ENCODE assay signal across 1 mouse cellular context in the genomic region with DNA sequence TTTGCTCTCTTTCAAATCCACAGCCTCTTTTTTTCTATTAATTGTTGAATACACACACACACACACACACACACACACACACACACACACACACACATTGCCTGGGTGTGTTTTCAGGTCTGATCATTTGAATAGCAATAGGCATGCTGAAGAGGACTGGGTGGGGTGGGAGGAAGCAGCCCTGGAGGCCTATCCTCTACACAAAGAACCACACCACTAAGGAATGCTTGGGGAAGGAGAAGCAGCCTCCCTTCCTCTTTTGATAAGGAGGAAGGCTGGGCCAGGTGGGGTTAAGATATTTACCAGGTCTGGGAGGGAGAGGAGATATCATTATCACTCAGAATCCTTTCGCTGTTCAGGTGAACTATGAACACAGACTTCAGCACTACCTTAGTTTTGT.
TF ChIP-seq lines count a peak whose summit lies in the region.

No protein-coding gene starts in this region.

TF ChIP-seq in MEL, 35 proteins besides CTCF, POLR2A, EP300 and RAD21 (continued from another document):
- TF ChIP-seq MXI1 (IDR thresholded peaks at IDR 0.05; ENCODE audit: low read depth, low read length): no peak
- TF ChIP-seq POLR2AphosphoS2 (IDR thresholded peaks at IDR 0.05; ENCODE audit: low read length): no peak
